Mouse (Mus musculus) liver, postnatal 0 days (tissue): ENCODE data around the gene Mrvi1.

Source experiments
- CTCF ChIP-seq: sonication (generic); IDR thresholded peaks from 2 replicates; pipeline ENCODE4 v1.5.1; 2016; ENCODE audit warnings: antibody characterized with exemption, low read depth
- EP300 ChIP-seq: IDR thresholded peaks from 2 replicates; pipeline ENCODE4 v1.6.1; 2016; ENCODE audit warnings: antibody characterized with exemption, low read depth, mild to moderate bottlenecking

DNA sequence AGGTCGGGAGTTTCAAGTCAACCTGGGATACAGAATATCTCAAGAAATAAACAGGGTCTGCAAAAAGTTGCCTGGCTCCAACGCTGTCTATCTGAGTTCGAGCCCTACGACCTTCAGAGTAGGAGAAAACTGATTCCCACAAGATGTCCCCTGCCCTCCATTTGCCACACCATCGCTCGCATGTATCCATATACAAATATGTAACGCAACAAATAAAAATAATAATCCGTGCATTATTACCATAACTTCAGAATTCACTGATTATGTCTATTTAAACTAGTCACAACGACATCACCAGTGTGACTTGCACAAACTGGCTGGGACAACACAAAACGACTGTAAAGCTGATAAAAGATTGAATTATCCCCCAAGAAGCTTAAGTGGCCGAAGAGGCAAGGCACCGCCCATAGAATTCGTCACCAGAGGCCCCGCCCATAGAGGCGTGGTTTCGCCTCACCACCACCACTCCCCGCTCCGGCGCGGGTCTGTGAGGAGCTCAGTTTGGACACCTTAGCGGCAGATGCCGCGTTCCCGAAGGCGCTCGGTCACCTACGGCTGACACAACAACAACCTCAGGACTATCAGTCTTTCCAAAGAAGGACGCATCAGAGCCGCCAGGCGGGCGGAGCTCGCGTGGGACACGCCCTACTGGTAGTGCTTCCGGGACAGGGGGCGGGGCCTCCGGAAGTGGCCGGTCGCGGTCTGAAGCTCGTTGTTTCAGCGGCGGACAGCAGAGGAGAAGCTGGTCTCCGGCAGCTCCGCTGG, 46.2 kb upstream of the Mrvi1 start, which contains the start of gene Ctr9:
- TF ChIP-seq CTCF (no peak), EP300 (0 out of 2 replicates have a peak, but pooled peaks have one; percentile 21)
